Mouse (Mus musculus) brain, embryonic 14.5 days (tissue): Measurements from ENCODE around the gene Cyp2a12.
"Not testable (repeated sequence)": the region's sequence is repeated elsewhere in the genome, so short reads cannot be mapped to it uniquely, and the experiment has no call there.

Experiments used
- CTCF ChIP-seq: fragments of 200-500 bp; IDR thresholded peaks from 2 replicates; pipeline ENCODE4 v1.5.1; 2012; ENCODE audit warnings: inconsistent platforms, mild to moderate bottlenecking, moderate library complexity, borderline replicate concordance; ENCODE audit not compliant: insufficient read depth, insufficient read length; ENCODE audit errors: extremely low read depth
- POLR2A ChIP-seq: fragments of 200-500 bp; IDR thresholded peaks from 2 replicates; pipeline ENCODE4 v1.6.1; 2012; ENCODE audit warnings: mild to moderate bottlenecking, inconsistent platforms, borderline replicate concordance; ENCODE audit not compliant: poor library complexity, insufficient read depth, insufficient read length, severe bottlenecking; ENCODE audit errors: extremely low read depth

DNA sequence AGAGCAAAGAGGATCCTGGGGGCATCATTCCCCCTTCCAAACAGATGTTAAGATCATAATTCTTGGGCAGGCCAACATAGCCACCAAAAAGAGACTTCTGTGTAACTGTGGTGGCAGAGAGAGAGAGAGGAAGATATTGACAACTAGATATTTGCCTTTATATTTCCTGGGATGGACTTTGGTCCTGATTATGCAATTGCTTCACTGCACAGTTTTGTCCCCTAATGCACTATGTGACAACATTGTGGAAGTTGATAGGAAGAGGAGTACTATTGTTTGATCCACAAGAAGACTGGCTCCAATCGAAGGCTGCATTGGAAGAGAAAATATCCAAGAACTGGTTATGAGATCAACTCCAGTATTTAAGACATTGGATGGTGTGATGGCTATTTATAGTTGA, 46.9 kb upstream of the Cyp2a12 start:
- not testable (repeated sequence) for TF ChIP-seq POLR2A, CTCF
